Mouse (Mus musculus): ENCODE measurements around the gene Rapgef5.

DNA sequence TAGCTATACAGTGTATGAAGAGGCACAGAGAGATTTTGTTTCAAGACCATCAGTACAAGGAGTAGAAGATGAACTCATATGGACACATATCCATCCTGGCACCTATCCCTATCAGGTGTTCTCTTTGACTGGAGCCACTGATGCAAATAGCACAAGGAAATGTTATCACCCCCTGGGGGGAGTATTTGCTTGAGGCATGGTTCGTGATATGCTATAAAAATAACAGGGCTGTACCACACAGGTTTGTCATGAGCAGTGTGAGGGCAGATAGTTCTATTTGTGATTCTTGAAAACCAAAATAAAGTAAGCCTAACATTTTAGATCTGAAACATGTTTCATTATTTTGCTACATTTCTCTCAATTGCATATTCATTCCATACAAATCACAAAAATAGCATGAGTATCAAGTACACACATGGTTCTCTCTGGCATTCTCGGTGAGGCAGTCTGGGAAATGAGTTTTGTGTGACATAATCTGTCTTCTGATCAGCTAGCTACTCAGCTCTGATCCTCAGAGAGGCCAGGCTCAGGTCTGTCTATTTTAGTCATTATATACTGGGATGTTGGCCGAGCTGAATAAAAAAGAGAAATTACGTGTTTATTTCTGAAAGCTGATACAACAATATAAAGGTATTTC lies 12.3 kb downstream of the Rapgef5 start:
- no peak for TF ChIP-seq GABPA (IDR thresholded peaks at IDR 0.05; ENCODE audit: insufficient replicate concordance, low read depth, low read length)
- TF ChIP-seq TBP (conservative IDR thresholded peaks at IDR 0.05; ENCODE audit: low read depth, low read length), result no peak

All from CH12.LX (cell line).